Mouse (Mus musculus): ENCODE data around the gene Rpl5.

DNA sequence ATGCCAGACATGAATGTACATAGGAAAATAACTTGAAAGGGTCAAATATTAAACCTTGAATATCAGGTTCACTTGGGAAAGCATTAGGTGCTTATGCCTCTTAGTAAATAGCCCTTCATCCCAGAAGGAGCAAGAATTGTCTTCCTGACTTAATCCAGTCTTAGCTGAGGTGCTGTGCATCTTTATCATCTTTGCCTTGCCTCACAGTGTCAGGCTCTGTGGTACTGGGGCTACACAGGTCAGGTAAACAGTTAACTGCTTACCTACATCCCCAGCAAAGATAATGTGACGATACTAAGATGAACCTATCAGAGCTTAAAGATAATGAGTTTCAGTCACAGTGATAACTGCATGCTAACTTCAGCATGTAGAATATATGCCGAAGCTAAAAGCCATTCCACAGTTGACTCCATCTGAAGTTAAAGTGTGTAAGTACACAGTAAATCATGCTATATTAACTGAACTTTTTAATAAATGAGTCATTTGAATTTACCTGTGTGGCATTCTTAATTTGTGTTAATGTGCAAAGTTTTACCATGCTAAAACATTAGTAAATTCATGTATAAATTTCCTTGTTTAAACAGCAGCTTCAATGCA lies 8.3 kb downstream of the Rpl5 start:
- no peak for TF ChIP-seq GATA1 (IDR thresholded peaks at IDR 0.05; ENCODE audit: low read length)
- no peak for TF ChIP-seq TAL1 (IDR thresholded peaks at IDR 0.05; ENCODE audit: low read length)

All from erythroblast, embryonic 14.5 days (primary cell).